Mouse (Mus musculus): ENCODE data around the gene Cyp24a1.
A peak's percentile ranks its signal among the peaks of the same experiment; 100 is the strongest.

The Cyp24a1 gene

GRCm38 (mm10) chr2:170497091-170497566 is at the start of gene Cyp24a1:
TSS of gene Cyp24a1 (minus strand) at chr2:170497145.
- DNase-seq: peak; percentile 75

- DNase-seq: no peak
Observed at GRCm38 (mm10) chr2:170545745-170546144, 48.8 kb upstream of the Cyp24a1 start.

- DNase-seq: no peak
Observed at GRCm38 (mm10) chr2:170544950-170545349, 48.0 kb upstream of the Cyp24a1 start.

GRCm38 (mm10) chr2:170544159-170544558 is 47.2 kb upstream of the Cyp24a1 start:
- no peak for DNase-seq

- no peak for DNase-seq
Observed at GRCm38 (mm10) chr2:170543625-170544024, 46.7 kb upstream of the Cyp24a1 start.

GRCm38 (mm10) chr2:170539211-170539610 is 42.3 kb upstream of the Cyp24a1 start:
- no peak for DNase-seq

GRCm38 (mm10) chr2:170535841-170536240 is 38.9 kb upstream of the Cyp24a1 start:
- DNase-seq: no peak

GRCm38 (mm10) chr2:170534803-170535174 is 37.8 kb upstream of the Cyp24a1 start:
- no peak for DNase-seq

GRCm38 (mm10) chr2:170534116-170534802 is 37.3 kb upstream of the Cyp24a1 start:
- no peak for DNase-seq

- DNase-seq: no peak
Observed at GRCm38 (mm10) chr2:170530256-170530655, 33.3 kb upstream of the Cyp24a1 start.

GRCm38 (mm10) chr2:170529766-170530165 is 32.8 kb upstream of the Cyp24a1 start:
- no peak for DNase-seq

GRCm38 (mm10) chr2:170528061-170528460 is 31.1 kb upstream of the Cyp24a1 start:
- peak; percentile 34 for DNase-seq

GRCm38 (mm10) chr2:170526513-170526912 is 29.6 kb upstream of the Cyp24a1 start:
- no peak for DNase-seq

GRCm38 (mm10) chr2:170520321-170520971 is 23.5 kb upstream of the Cyp24a1 start:
- DNase-seq: peak; percentile 51

- DNase-seq: no peak
Observed at GRCm38 (mm10) chr2:170513756-170514155, 16.8 kb upstream of the Cyp24a1 start.

GRCm38 (mm10) chr2:170511073-170511891 is 14.3 kb upstream of the Cyp24a1 start:
- DNase-seq: peak; percentile 95

- peak; percentile 94 for DNase-seq
Observed at GRCm38 (mm10) chr2:170508821-170509220, 11.9 kb upstream of the Cyp24a1 start.

- peak; percentile 86 for DNase-seq
Observed at GRCm38 (mm10) chr2:170507734-170508133, 10.8 kb upstream of the Cyp24a1 start.

GRCm38 (mm10) chr2:170503983-170504382 is 7.0 kb upstream of the Cyp24a1 start:
- DNase-seq: no peak

- no peak for DNase-seq
Observed at GRCm38 (mm10) chr2:170503343-170503742, 6.4 kb upstream of the Cyp24a1 start.

- DNase-seq: no peak
Observed at GRCm38 (mm10) chr2:170498011-170498410, 1.1 kb upstream of the Cyp24a1 start.

- peak; percentile 23 for DNase-seq
Observed at GRCm38 (mm10) chr2:170496154-170496930, 603 bp downstream of the Cyp24a1 start, which contains the start of gene Pfdn4. TSS of gene Pfdn4 (plus strand) at chr2:170496428.

Measured in kidney, adult 18-20 months (tissue).